Mouse (Mus musculus) liver (tissue): ENCODE data around the gene Wdr91.

Experiments used
- DNase-seq: peaks from one replicate; pipeline ENCODE4 v3.0.0-alpha.2; 2020; ENCODE audit warnings: mixed read lengths

Gene Wdr91

DNA sequence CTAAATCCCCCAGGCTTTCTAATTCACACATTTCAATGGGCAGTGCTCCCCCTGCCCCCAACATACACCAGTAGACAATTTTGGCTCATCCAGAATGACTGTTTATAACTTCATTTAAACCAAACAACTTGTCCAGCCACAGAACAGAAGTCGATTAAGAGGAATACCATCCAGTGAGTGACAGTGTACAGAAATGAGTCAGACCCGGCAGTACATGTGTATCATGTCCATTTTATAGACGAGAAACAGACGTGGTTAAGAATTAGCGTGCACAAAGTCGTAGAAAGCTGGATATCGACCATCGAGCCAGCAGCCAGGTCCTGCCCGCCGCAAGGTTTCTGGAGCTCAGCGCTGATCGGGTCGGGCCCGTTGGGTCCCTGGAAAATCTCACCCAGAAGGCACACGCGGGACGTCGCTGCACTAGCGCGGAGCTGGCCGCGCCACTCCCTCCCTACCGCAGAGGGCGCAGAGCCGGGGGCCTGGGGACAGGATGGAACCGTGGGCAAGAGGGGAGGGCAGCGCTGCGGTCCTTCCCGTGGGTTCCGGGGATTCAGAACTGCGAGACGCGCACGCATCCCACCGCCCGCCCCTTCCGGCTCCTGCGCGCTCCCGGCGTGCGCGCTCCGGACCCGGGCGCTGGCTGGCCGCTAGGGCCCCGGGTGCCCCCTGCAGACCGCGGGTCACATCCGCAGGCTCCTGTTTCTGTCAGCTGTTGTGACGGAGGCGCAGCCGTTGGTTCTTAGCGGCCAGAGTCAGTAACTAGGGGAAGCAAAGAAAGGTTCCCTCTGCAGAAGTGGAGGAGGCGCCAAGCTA lies 33.0 kb downstream of the Wdr91 start, which contains the start of gene Cyren:
Gene Cyren (minus strand): TSS at position 552 of the 813 bp plus-strand sequence.
- peak; percentile 91 for DNase-seq

GRCm38 (mm10) chr6:34876835-34877156 lies 33.9 kb downstream of the Wdr91 start:
- peak; percentile 75 for DNase-seq

- DNase-seq: peak; percentile 81
Measured at GRCm38 (mm10) chr6:34875966-34876834, 34.5 kb downstream of the Wdr91 start.

DNA sequence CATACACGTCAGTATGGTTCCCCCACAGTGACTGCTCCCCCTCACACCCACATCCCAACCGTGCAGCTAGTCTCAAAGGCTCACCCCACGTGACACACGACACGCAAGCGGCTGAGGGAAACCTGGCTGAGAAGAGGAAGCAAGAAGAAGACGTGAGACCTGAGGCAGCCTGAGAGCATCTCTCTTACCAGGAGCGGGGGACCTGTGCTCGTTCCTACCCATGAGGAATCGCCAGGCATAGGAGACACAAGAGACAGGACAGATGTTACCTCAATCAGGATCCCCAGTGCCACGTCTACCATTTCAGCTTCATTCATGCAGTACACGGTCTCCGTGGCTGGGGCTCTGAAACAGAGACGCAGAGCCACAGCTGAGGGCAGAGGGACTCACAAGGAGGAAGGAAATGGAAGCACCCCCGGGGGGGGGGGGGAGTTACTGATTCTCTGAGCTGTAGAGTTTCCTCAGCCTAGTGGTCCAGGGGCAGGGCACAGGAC lies 35.4 kb downstream of the Wdr91 start:
- peak; percentile 64 for DNase-seq

DNA sequence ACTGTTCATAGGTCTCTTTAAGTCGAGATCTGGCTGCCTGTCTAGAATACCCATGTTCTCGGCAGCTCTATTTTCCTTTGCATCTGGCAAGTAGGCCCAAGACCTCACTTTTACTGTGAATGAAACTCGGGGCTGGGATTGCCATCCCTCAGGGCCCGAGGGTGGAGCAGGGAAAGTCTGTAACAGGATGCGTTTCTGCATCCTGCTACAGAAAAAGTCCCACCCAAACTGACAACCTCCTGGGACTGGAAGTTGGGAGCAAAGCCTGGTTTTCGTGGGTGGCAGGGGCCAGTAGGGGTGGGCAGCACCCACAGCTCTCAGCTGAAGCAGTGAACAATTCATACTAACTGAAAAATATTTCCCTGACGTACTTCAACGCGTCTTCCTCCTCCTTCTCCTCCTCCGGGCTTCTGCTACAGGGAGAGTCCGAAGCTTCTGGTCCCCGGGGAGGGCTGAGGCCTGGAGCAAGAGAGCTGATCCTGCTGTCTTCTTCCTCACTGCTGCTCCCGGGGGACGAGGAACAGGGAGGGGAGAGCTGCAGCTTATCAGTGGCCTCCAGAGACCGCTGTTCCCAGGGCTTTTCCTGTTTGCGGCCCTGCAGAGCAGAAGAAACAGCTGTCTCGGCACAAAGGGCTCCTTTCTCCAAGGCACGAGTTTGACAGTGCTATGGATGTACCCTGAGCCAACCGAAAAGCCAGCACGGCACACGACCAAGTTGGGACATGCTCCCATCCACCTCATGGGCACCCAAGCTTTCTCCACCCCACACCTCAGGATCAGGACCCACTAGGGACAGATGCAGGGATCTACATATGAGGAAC lies 36.4 kb downstream of the Wdr91 start:
- DNase-seq: peak; percentile 88

GRCm38 (mm10) chr6:34872871-34873270 lies 37.8 kb downstream of the Wdr91 start:
- DNase-seq: no peak

GRCm38 (mm10) chr6:34871929-34872328 lies 38.7 kb downstream of the Wdr91 start:
- no peak for DNase-seq

DNA sequence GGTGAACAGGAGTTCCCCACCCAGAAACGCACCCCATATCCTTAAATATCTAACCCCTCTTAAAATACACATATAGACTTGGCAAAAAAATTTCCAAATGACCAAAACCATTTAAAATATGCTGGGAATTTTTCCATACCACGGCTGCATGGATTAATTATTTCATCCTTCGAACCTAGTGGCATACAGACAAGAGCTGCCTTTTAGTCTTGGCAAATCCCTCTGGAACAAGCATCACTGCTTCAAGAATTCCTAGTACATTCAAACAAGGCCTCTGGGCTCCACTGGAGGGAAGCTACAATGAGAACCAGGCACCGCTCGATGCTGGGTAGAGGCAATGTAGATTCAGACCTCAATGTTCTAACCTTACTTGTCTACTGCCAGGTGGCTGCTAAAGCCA lies 40.0 kb downstream of the Wdr91 start:
- DNase-seq: no peak

DNA sequence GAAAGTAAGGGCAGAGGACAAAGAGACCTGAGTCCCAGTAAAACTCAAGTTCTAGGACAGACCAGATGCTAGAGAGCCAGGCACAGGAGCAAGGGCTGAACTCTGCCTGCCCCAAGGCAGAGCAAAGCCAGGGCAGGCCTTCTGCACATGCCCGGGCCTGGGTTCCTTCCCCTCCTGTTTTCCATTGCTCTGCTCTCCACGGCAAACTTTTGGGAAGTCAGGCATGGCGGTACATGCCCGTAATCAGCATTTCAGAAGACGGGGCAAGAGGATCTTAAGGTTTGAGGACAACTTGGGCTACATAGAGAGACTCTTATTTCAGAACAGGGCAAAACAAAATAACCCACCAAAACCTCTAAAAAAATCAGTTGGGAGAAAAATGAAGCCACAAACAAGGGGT lies 40.5 kb downstream of the Wdr91 start:
- no peak for DNase-seq

DNA sequence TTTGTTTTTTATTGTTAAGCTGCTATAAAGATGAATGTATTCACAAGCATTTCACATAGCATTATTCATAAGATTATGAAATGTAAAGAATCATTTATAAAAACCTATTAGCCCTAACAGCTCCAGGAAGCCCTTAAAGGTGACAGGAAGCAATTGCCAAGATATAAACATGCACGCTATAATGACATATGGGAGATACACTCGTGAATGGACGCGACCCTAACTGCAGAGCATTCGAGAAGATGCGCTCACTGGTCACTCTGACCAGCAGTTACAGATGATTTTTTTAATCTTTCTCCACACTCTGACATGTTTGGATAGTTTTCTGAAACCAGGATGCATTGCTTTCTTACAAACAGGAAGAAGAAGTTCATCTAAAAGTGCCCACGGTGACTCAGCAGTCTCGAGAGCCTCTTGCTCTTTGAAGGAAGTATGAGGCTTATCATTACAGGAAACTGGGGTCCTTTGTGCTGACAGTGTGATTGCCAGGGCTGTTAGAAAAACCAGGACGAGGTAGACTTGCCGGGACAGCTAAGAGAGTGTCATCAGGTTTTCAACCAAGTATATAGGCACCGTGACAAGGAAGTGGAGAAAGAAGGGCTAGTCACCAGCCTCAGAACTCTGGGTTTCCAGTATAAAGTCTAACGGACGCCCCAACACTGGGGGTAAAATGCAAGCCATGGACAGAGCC lies 41.3 kb downstream of the Wdr91 start:
- peak; percentile 82 for DNase-seq

GRCm38 (mm10) chr6:34868507-34869217 lies 42.0 kb downstream of the Wdr91 start:
- no peak for DNase-seq

DNA sequence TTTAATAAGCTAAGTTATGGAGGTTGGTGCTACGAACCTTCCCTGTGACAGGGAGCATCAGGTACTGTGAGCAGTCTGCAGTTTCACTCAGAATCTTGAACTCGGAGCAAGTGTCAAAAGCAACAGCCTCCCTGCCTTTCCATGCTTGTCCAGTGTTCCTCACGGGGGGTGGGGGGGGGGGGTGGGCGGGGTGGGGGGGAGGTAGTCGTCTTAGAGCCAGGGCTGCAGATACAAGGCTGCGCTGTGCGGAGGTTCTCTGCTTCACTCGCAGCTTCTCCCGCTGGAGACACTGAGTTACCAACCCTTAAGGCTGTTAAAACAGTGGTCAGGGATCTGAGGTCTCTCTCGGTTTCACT lies 42.7 kb downstream of the Wdr91 start:
- no peak for DNase-seq

DNA sequence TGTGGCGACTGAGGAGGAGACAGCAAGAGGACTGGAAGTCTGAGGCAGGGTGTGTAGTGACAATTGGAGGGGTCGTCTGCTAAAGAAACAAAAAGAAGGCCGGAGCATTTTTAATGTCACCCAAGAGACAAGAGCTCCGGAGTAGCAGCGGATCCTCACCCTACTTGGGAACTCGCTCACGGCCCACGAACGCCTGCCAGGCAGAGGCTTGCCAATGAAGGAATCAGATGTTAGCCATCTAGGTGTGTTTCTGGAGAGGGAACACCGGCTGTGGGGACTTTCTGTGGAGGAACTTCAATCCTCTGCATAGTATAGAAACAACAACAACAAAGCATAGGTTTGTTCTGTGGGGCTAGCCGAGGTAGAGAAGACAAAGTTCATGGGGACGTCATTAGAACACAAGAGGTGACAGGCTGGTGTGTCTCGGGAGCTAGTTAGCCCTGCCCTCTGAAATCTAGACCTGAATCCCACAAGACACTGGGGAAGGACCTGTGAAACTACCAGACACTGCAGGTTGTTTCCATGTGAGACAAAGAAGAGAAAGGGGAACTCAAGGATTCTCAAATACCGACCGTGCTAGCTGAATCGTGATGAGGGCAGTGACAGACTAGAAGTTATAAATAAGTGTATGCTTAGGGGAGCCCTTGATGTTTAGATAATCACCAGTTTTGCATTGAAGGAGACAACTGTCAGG lies 43.2 kb downstream of the Wdr91 start:
- DNase-seq: no peak

DNA sequence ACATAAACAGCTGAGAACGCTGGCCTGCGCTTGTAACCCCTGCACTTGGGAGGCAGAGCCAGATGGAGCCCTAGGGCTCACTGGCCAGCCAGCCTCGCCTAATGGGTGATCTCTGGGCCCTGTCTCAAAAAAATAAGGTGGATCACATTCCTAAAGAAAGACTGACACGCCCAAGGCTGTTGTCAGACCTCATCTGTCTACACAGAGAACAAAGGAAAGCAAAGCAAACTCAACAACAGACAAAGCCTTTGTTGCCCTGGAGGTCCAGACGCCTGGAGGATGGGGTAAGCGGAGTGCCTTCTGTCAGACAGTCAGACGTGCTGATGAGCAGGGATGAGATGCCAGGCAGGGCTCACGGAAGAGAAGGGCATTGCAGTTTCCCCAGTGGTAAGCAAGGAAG lies 43.9 kb downstream of the Wdr91 start:
- DNase-seq: no peak

DNA sequence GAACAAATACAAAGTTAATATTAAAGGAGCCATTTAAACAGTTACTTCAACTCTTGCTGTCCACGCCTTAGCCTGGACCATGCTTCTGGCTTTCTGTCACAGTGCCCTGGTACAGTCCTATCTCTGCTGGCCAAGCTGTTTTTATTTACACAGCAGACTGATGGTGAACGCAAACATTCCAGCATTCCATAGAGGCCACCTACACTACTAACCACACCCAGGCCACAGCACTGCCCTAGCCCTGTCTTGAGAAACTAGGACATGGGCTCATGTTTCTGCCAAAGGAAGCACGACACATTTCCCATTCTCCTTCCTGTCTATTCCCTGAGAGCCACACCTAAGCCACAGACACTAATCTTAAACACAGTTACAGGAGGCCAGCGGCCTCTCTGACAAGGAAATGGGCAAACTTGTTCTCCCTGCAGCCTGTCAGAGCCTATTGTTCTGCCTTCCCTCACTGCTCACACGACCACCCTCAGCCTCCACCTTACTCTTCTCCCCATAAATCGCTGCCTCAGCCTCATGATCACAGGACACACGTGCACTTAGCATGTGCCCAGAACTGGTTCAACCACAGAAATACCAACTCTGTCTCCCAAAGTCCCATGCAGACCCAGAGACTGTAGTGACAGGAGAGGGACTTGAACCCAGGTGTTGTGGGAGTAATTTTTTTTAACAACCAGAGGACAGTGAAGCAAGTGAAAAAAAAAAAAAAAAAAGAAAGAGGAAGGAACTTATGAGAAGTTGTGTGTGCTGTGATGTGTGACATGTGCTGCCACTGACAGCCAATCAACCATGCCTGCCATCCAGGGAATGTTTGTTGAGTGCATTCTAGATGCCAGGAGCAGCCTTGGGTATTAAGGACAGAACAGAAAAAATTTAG lies 44.7 kb downstream of the Wdr91 start:
- no peak for DNase-seq

GRCm38 (mm10) chr6:34865213-34865612 lies 45.5 kb downstream of the Wdr91 start:
- no peak for DNase-seq

GRCm38 (mm10) chr6:34863786-34864514 lies 46.7 kb downstream of the Wdr91 start:
- no peak for DNase-seq

- no peak for DNase-seq
Measured at GRCm38 (mm10) chr6:34862791-34863403, 47.8 kb downstream of the Wdr91 start, which contains the start of gene Tmem140. Gene Tmem140 (plus strand): TSS chr6:34863146.

GRCm38 (mm10) chr6:34862381-34862780 lies 48.3 kb downstream of the Wdr91 start:
- DNase-seq: peak; percentile 26
